Mouse (Mus musculus): ENCODE data around the gene Enpp6. TPM values are rescaled to one million over a fixed set of nuclear protein-coding genes. Genes with fewer than 3 reads are reported as not detected.

Gene Enpp6
- polyA plus RNA-seq, 1 experiment = not detected

GRCm38 (mm10) chr8:47082201-47083027, 95.7 kb downstream of the Enpp6 start:
- H3K27ac ChIP-seq (ENCODE audit: insufficient read depth, low read length) = peak overlapping the region; percentile 76

GRCm38 (mm10) chr8:47090021-47090420, 103.3 kb downstream of the Enpp6 start:
- Histone ChIP-seq H3K4me3 (ENCODE audit: insufficient read depth, low read length) (no peak overlapping the region), H3K4me1 (ENCODE audit: control insufficient read depth, insufficient read depth, low read length) (no peaks in the 10 kb centered on the region), H3K27ac (ENCODE audit: insufficient read depth, low read length) (no peak overlapping the region)
- TF ChIP-seq CTCF (IDR thresholded peaks at IDR 0.05; ENCODE audit: borderline replicate concordance, insufficient read depth, low read length) = no peak
- TF ChIP-seq POLR2A (IDR thresholded peaks at IDR 0.05; ENCODE audit: low read depth, low read length) = no peak

More at GRCm38 (mm10) chr8:47082201-47083027, 95.7 kb downstream of the Enpp6 start:
- H3K4me3 ChIP-seq (ENCODE audit: insufficient read depth, low read length) = no peak overlapping the region
- TF ChIP-seq POLR2A (IDR thresholded peaks at IDR 0.05; ENCODE audit: low read depth, low read length) (0 out of 2 replicates have a peak, but pooled peaks have one; percentile 14), CTCF (IDR thresholded peaks at IDR 0.05; ENCODE audit: borderline replicate concordance, insufficient read depth, low read length) (no peak)
- peaks cover 13% of the 10 kb centered on the region for H3K4me1 ChIP-seq (ENCODE audit: control insufficient read depth, insufficient read depth, low read length)

GRCm38 (mm10) chr8:47105617-47106016, 118.9 kb downstream of the Enpp6 start:
- Histone ChIP-seq H3K4me3 (ENCODE audit: insufficient read depth, low read length) (no peak overlapping the region), H3K4me1 (ENCODE audit: control insufficient read depth, insufficient read depth, low read length) (no peaks in the 10 kb centered on the region), H3K27ac (ENCODE audit: insufficient read depth, low read length) (no peak overlapping the region)
- TF ChIP-seq CTCF (IDR thresholded peaks at IDR 0.05; ENCODE audit: borderline replicate concordance, insufficient read depth, low read length) (no peak), POLR2A (IDR thresholded peaks at IDR 0.05; ENCODE audit: low read depth, low read length) (no peak)

GRCm38 (mm10) chr8:47114133-47114796, 127.6 kb downstream of the Enpp6 start:
- no peak for TF ChIP-seq POLR2A (IDR thresholded peaks at IDR 0.05; ENCODE audit: low read depth, low read length)
- no peak for TF ChIP-seq CTCF (IDR thresholded peaks at IDR 0.05; ENCODE audit: borderline replicate concordance, insufficient read depth, low read length)
- Histone ChIP-seq H3K4me1 (ENCODE audit: control insufficient read depth, insufficient read depth, low read length) (no peaks in the 10 kb centered on the region), H3K4me3 (ENCODE audit: insufficient read depth, low read length) (no peak overlapping the region), H3K27ac (ENCODE audit: insufficient read depth, low read length) (no peak overlapping the region)

- TF ChIP-seq CTCF (IDR thresholded peaks at IDR 0.05; ENCODE audit: borderline replicate concordance, insufficient read depth, low read length) (no peak), POLR2A (IDR thresholded peaks at IDR 0.05; ENCODE audit: low read depth, low read length) (no peak)
- H3K4me1 ChIP-seq (ENCODE audit: control insufficient read depth, insufficient read depth, low read length) = no peaks in the 10 kb centered on the region
- no peak overlapping the region for H3K27ac ChIP-seq (ENCODE audit: insufficient read depth, low read length)
- no peak overlapping the region for H3K4me3 ChIP-seq (ENCODE audit: insufficient read depth, low read length)
These were observed 130.6 kb downstream of the Enpp6 start for GRCm38 (mm10) chr8:47117336-47117735.

GRCm38 (mm10) chr8:47119895-47120294, 133.2 kb downstream of the Enpp6 start:
- no peak for TF ChIP-seq POLR2A (IDR thresholded peaks at IDR 0.05; ENCODE audit: low read depth, low read length)
- TF ChIP-seq CTCF (IDR thresholded peaks at IDR 0.05; ENCODE audit: borderline replicate concordance, insufficient read depth, low read length) = no peak
- no peak overlapping the region for H3K27ac ChIP-seq (ENCODE audit: insufficient read depth, low read length)
- H3K4me1 ChIP-seq (ENCODE audit: control insufficient read depth, insufficient read depth, low read length) = no peaks in the 10 kb centered on the region
- no peak overlapping the region for H3K4me3 ChIP-seq (ENCODE audit: insufficient read depth, low read length)

GRCm38 (mm10) chr8:47128859-47129258, 142.2 kb downstream of the Enpp6 start:
- no peaks in the 10 kb centered on the region for H3K4me1 ChIP-seq (ENCODE audit: control insufficient read depth, insufficient read depth, low read length)
- H3K27ac ChIP-seq (ENCODE audit: insufficient read depth, low read length) = no peak overlapping the region
- TF ChIP-seq CTCF (IDR thresholded peaks at IDR 0.05; ENCODE audit: borderline replicate concordance, insufficient read depth, low read length) (no peak), POLR2A (IDR thresholded peaks at IDR 0.05; ENCODE audit: low read depth, low read length) (no peak)
- H3K4me3 ChIP-seq (ENCODE audit: insufficient read depth, low read length) = no peak overlapping the region

- Histone ChIP-seq H3K4me1 (ENCODE audit: control insufficient read depth, insufficient read depth, low read length) (no peaks in the 10 kb centered on the region), H3K4me3 (ENCODE audit: insufficient read depth, low read length) (no peak overlapping the region), H3K27ac (ENCODE audit: insufficient read depth, low read length) (no peak overlapping the region)
- TF ChIP-seq CTCF (IDR thresholded peaks at IDR 0.05; ENCODE audit: borderline replicate concordance, insufficient read depth, low read length) (no peak), POLR2A (IDR thresholded peaks at IDR 0.05; ENCODE audit: low read depth, low read length) (no peak)
These were observed 146.7 kb downstream of the Enpp6 start for GRCm38 (mm10) chr8:47133381-47133780.

- no peak overlapping the region for H3K4me3 ChIP-seq (ENCODE audit: insufficient read depth, low read length)
- TF ChIP-seq POLR2A (IDR thresholded peaks at IDR 0.05; ENCODE audit: low read depth, low read length) = no peak
- no peak for TF ChIP-seq CTCF (IDR thresholded peaks at IDR 0.05; ENCODE audit: borderline replicate concordance, insufficient read depth, low read length)
- H3K4me1 ChIP-seq (ENCODE audit: control insufficient read depth, insufficient read depth, low read length) = no peaks in the 10 kb centered on the region
- H3K27ac ChIP-seq (ENCODE audit: insufficient read depth, low read length) = no peak overlapping the region
These were observed 148.0 kb downstream of the Enpp6 start for GRCm38 (mm10) chr8:47134736-47135135.

GRCm38 (mm10) chr8:47135586-47135985, 148.9 kb downstream of the Enpp6 start:
- no peak for TF ChIP-seq POLR2A (IDR thresholded peaks at IDR 0.05; ENCODE audit: low read depth, low read length)
- Histone ChIP-seq H3K4me1 (ENCODE audit: control insufficient read depth, insufficient read depth, low read length) (no peaks in the 10 kb centered on the region), H3K27ac (ENCODE audit: insufficient read depth, low read length) (no peak overlapping the region), H3K4me3 (ENCODE audit: insufficient read depth, low read length) (no peak overlapping the region)
